Mouse (Mus musculus) C2C12 (cell line): ENCODE data around the gene Tmem82. TPM values are rescaled to one million over a fixed set of nuclear protein-coding genes. Genes with fewer than 3 reads are reported as not detected.

Experiments used
- H3K27me3 ChIP-seq: one replicate; pipeline ENCODE4 v1.6.1; 2011; ENCODE audit not compliant: control insufficient read depth, insufficient read depth, insufficient read length
- H3K36me3 ChIP-seq: one replicate; pipeline ENCODE4 v1.6.1; 2011; ENCODE audit not compliant: control insufficient read depth, insufficient read depth
- H3K4me3 ChIP-seq: one replicate; pipeline ENCODE4 v1.5.1; 2011; ENCODE audit warnings: mild to moderate bottlenecking, control low read depth; ENCODE audit not compliant: poor library complexity, insufficient read depth, severe bottlenecking
- H3K79me2 ChIP-seq: one replicate; pipeline ENCODE4 v1.6.1; 2011; ENCODE audit not compliant: control insufficient read depth, insufficient read depth
- H3K79me3 ChIP-seq: one replicate; pipeline ENCODE4 v1.6.1; 2011; ENCODE audit warnings: low read depth, control low read depth
- H3ac ChIP-seq: one replicate; pipeline ENCODE3; 2011; ENCODE audit warnings: low read depth; ENCODE audit not compliant: control insufficient read depth, insufficient read length
- CEBPB ChIP-seq: IDR thresholded peaks from one replicate; pipeline ENCODE4 v1.6.1; 2011; ENCODE audit warnings: low read depth, mild to moderate bottlenecking, control low read depth, moderate library complexity
- CTCF ChIP-seq: IDR thresholded peaks from one replicate; pipeline ENCODE4 v1.5.1; 2011; ENCODE audit not compliant: control insufficient read depth, insufficient read depth, insufficient read length
- FOSL1 ChIP-seq: IDR thresholded peaks from one replicate; pipeline ENCODE4 v1.8.0; 2011; ENCODE audit warnings: mild to moderate bottlenecking, low read length; ENCODE audit not compliant: poor library complexity, insufficient read depth, severe bottlenecking
- MAX ChIP-seq: IDR thresholded peaks from one replicate; pipeline ENCODE4 v1.6.1; 2011; ENCODE audit warnings: mild to moderate bottlenecking, control low read depth
- MYOD1 ChIP-seq: IDR thresholded peaks from one replicate; pipeline ENCODE4 v1.6.1; 2011; ENCODE audit warnings: low read depth; ENCODE audit not compliant: control insufficient read depth, insufficient read length
- MYOG ChIP-seq: IDR thresholded peaks from one replicate; pipeline ENCODE4 v1.6.1; 2011; ENCODE audit not compliant: control insufficient read depth, insufficient read length; ENCODE audit errors: extremely low read depth
- USF1 ChIP-seq: IDR thresholded peaks from one replicate; pipeline ENCODE4 v1.6.1; 2011; ENCODE audit warnings: low read depth, mild to moderate bottlenecking, control low read depth, moderate library complexity
- polyA plus RNA-seq: library from polyadenylated mRNA; unstranded; fragments of >200 nt; fragmentation: generic; extraction: Trizol; gene quantifications from one replicate; pipeline ENCODE4 v1.2.1, GENCODE M21; 2012; ENCODE audit warnings: missing spikeins

Gene Tmem82
- polyA plus RNA-seq, 1 experiment: not detected

GRCm38 (mm10) chr4:141659739-141660138 lies 41.3 kb upstream of the Tmem82 start:
- H3K79me2 ChIP-seq: peaks cover 14% of the 10 kb centered on the region
- no peak overlapping the region for H3K4me3 ChIP-seq
- H3ac ChIP-seq: no peak overlapping the region
- no peaks in the 10 kb centered on the region for H3K36me3 ChIP-seq
- TF ChIP-seq CTCF (no peak), USF1 (no peak), FOSL1 (no peak), MAX (no peak), MYOD1 (no peak), CEBPB (no peak), MYOG (no peak)
- no peaks in the 10 kb centered on the region for H3K27me3 ChIP-seq
- H3K79me3 ChIP-seq: peaks cover 7% of the 10 kb centered on the region

- no peak for TF ChIP-seq MYOG
- TF ChIP-seq CEBPB: no peak
- no peak for TF ChIP-seq MAX
- TF ChIP-seq CTCF: no peak
- TF ChIP-seq FOSL1: no peak
- no peak for TF ChIP-seq MYOD1
- peaks cover 7% of the 10 kb centered on the region for H3K79me3 ChIP-seq
- no peak overlapping the region for H3ac ChIP-seq
- H3K27me3 ChIP-seq: no peaks in the 10 kb centered on the region
- H3K79me2 ChIP-seq: peaks cover 14% of the 10 kb centered on the region
- H3K36me3 ChIP-seq: no peaks in the 10 kb centered on the region
- H3K4me3 ChIP-seq: no peak overlapping the region
Observed at GRCm38 (mm10) chr4:141658846-141659484, 40.5 kb upstream of the Tmem82 start.

GRCm38 (mm10) chr4:141656932-141657331 lies 38.5 kb upstream of the Tmem82 start:
- Histone ChIP-seq H3ac (no peak overlapping the region), H3K36me3 (no peaks in the 10 kb centered on the region)

GRCm38 (mm10) chr4:141655908-141656608 lies 37.6 kb upstream of the Tmem82 start:
- no peaks in the 10 kb centered on the region for H3K27me3 ChIP-seq
- H3K4me3 ChIP-seq: no peak overlapping the region
- no peak for TF ChIP-seq FOSL1
- no peak for TF ChIP-seq USF1
- TF ChIP-seq MAX: no peak
- no peak for TF ChIP-seq CEBPB
- no peak for TF ChIP-seq CTCF
- no peak for TF ChIP-seq MYOG
- no peak for TF ChIP-seq MYOD1
- H3K36me3 ChIP-seq: no peaks in the 10 kb centered on the region
- no peaks in the 10 kb centered on the region for H3K79me2 ChIP-seq
- H3K79me3 ChIP-seq: no peaks in the 10 kb centered on the region
- no peak overlapping the region for H3ac ChIP-seq

More at GRCm38 (mm10) chr4:141656932-141657331, 38.5 kb upstream of the Tmem82 start:
- TF ChIP-seq MYOG (no peak), CTCF (no peak)
- Histone ChIP-seq H3K27me3 (no peaks in the 10 kb centered on the region), H3K4me3 (no peak overlapping the region), H3K79me2 (no peaks in the 10 kb centered on the region), H3K79me3 (no peaks in the 10 kb centered on the region)

GRCm38 (mm10) chr4:141654509-141654908 lies 36.1 kb upstream of the Tmem82 start:
- Histone ChIP-seq H3K36me3 (peaks cover 5% of the 10 kb centered on the region), H3K4me3 (no peak overlapping the region), H3K27me3 (no peaks in the 10 kb centered on the region), H3K79me3 (no peaks in the 10 kb centered on the region), H3ac (no peak overlapping the region), H3K79me2 (peaks cover 3% of the 10 kb centered on the region)
- no peak for TF ChIP-seq MYOD1
- TF ChIP-seq MYOG: no peak
- no peak for TF ChIP-seq FOSL1
- no peak for TF ChIP-seq USF1
- TF ChIP-seq CEBPB: no peak
- TF ChIP-seq MAX: no peak
- no peak for TF ChIP-seq CTCF

- no peak overlapping the region for H3K4me3 ChIP-seq
- no peak overlapping the region for H3ac ChIP-seq
- H3K27me3 ChIP-seq: no peaks in the 10 kb centered on the region
- TF ChIP-seq MYOG (no peak), MYOD1 (no peak), USF1 (no peak), CTCF (no peak), FOSL1 (no peak), CEBPB (no peak)
- H3K79me3 ChIP-seq: peaks cover 2% of the 10 kb centered on the region
- H3K36me3 ChIP-seq: peaks cover 5% of the 10 kb centered on the region
- peaks cover 8% of the 10 kb centered on the region for H3K79me2 ChIP-seq
Observed at GRCm38 (mm10) chr4:141653813-141654212, 35.4 kb upstream of the Tmem82 start.
